Mouse (Mus musculus) lung, embryonic 16.5 days (tissue): Measurements from ENCODE around the gene Ednra. TPM values are rescaled to one million over a fixed set of nuclear protein-coding genes. Genes with fewer than 3 reads are reported as not detected.
"Not testable (repeated sequence)": the region's sequence is repeated elsewhere in the genome, so short reads cannot be mapped to it uniquely, and the experiment has no call there.

Experiments
- ATAC-seq: fragments of 200-750 bp; cut with Nextera tagmentation; 2 replicates; pipeline ENCODE4 v1.8.0; 2017; ENCODE audit warnings: low read depth, mild to moderate bottlenecking, moderate library complexity
- H3K27ac ChIP-seq: fragments of 300-500 bp; sonication (generic); 2 replicates; pipeline ENCODE4 v1.5.1; 2014; ENCODE audit warnings: mild to moderate bottlenecking, control low read depth, low read length
- H3K27me3 ChIP-seq: fragments of 300-500 bp; sonication (generic); 2 replicates; pipeline ENCODE4 v1.6.1; 2014; ENCODE audit warnings: low read depth, low read length, mixed read lengths; ENCODE audit not compliant: control insufficient read depth, insufficient read depth
- H3K36me3 ChIP-seq: fragments of 300-500 bp; sonication (generic); 2 replicates; pipeline ENCODE4 v1.6.1; 2014; ENCODE audit warnings: low read length; ENCODE audit not compliant: control insufficient read depth, insufficient read depth
- H3K4me1 ChIP-seq: fragments of 300-500 bp; sonication (generic); replicated peaks from 2 replicates; pipeline ENCODE4 v1.6.1; 2014; ENCODE audit warnings: low read length, mixed read lengths; ENCODE audit not compliant: control insufficient read depth, insufficient read depth
- H3K4me2 ChIP-seq: fragments of 300-500 bp; sonication (generic); 2 replicates; pipeline ENCODE4 v1.6.1; 2014; ENCODE audit warnings: low read depth, low read length, control low read depth
- H3K4me3 ChIP-seq: fragments of 300-500 bp; sonication (generic); 2 replicates; pipeline ENCODE4 v1.5.1; 2014; ENCODE audit warnings: mild to moderate bottlenecking, low read length, control low read depth
- H3K9ac ChIP-seq: fragments of 300-500 bp; sonication (generic); 2 replicates; pipeline ENCODE4 v1.6.1; 2014; ENCODE audit warnings: low read length, control low read depth
- H3K9me3 ChIP-seq: fragments of 300-500 bp; sonication (generic); 2 replicates; pipeline ENCODE4 v1.6.1; 2016; ENCODE audit warnings: low read length; ENCODE audit not compliant: control insufficient read depth
- WGBS: fragments of 180-500 bp; shearing (Covaris S2); extraction: QIAGEN DNeasy Blood & Tissue Kit; methylation state at CpG from one replicate; pipeline ENCODE4 v1.1.7; 2014; 5-methylcytosine and 5-hydroxymethylcytosine counted together
- polyA plus RNA-seq: library from polyadenylated mRNA; unstranded; fragments of >200 nt; fragmentation: Nextera tagmentation; extraction: Ambion mirVana; gene quantifications from 2 replicates; pipeline ENCODE4 v1.2.1, GENCODE M21; 2015

Ednra gene
- polyA plus RNA-seq, 1 experiment from 2014 or later: 113 TPM

DNA sequence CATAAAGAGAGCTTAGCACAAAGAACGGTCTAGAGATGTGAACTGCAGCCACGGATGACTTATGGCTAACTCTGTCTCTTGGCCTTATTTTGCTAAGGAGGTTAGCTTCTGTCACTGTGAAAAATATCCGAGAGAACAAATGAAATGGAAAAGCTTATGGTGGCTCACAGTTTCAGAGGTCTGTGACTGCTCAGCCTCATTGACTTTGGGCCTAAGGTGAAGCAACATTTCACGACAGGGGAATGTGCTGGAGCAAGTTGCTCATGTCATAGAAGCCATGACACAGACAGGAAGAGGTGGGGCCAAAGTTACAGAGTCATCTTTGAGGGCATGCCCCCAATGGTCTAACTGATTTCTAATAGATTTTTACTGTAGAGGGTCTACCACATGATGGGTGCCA, 28.1 kb downstream of the Ednra start:
- Histone ChIP-seq H3K9me3 (no peaks in the 10 kb centered on the region), H3K9ac (no peak overlapping the region), H3K4me1 (peaks cover 13% of the 10 kb centered on the region), H3K4me3 (no peak overlapping the region), H3K27ac (peak overlapping the region; percentile 67), H3K36me3 (0 out of 2 replicates have a peak, but pooled peaks cover 4% of the 10 kb centered on the region), H3K27me3 (no peaks in the 10 kb centered on the region), H3K4me2 (no peak overlapping the region)
- WGBS: 63% methylated on average over 4 of the region's 4 CpGs
- ATAC-seq: 0 out of 2 replicates have a peak, but pooled peaks have one; percentile 13

DNA sequence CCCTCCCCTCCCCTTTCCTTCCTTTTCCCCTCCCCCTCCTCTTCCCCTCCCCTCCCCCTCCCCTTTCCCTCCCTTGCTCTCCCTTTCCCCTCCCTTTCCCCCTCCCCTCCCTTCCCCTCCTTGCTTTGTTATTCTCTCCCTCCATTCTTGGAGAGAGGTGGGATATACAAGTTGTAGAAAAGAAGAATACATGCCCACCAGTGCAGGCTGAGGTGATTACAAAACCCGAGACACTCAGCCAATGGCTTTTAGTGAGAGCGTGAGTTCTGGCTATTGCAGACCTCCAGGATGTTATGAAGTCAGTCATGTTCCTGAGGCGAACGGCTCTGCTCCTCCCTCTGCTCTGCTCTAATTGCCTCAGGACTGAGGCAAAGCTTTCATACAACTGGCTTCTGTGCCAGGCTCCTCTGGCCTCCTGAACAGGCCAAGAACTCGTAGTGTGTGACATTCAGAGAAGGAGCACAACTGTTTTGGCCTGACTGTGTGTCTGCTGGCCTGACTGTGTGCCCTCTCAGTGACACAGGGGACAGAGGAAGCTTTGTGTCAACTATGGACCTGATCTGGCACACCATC, 28.7 kb downstream of the Ednra start:
- no peak overlapping the region for H3K4me3 ChIP-seq
- H3K9ac ChIP-seq: no peak overlapping the region
- H3K4me2 ChIP-seq: no peak overlapping the region
- no peaks in the 10 kb centered on the region for H3K27me3 ChIP-seq
- H3K27ac ChIP-seq: peak overlapping the region; percentile 67
- no peaks in the 10 kb centered on the region for H3K9me3 ChIP-seq
- 30% methylated on average over 5 of the region's 5 CpGs for WGBS
- peak; percentile 65 for ATAC-seq
- peaks cover 13% of the 10 kb centered on the region for H3K4me1 ChIP-seq
- 0 out of 2 replicates have a peak, but pooled peaks cover 4% of the 10 kb centered on the region for H3K36me3 ChIP-seq

GRCm38 (mm10) chr8:77695070-77695469, 29.2 kb downstream of the Ednra start:
- no peak overlapping the region for H3K4me2 ChIP-seq
- WGBS: 37% methylated on average over 3 of the region's 3 CpGs
- H3K4me1 ChIP-seq: peaks cover 13% of the 10 kb centered on the region
- H3K36me3 ChIP-seq: 0 out of 2 replicates have a peak, but pooled peaks cover 4% of the 10 kb centered on the region
- peak overlapping the region; percentile 9; the same call in 1 of the 2 replicates for H3K27ac ChIP-seq
- no peak for ATAC-seq
- no peaks in the 10 kb centered on the region for H3K9me3 ChIP-seq
- H3K27me3 ChIP-seq: no peaks in the 10 kb centered on the region
- no peak overlapping the region for H3K9ac ChIP-seq
- no peak overlapping the region for H3K4me3 ChIP-seq

DNA sequence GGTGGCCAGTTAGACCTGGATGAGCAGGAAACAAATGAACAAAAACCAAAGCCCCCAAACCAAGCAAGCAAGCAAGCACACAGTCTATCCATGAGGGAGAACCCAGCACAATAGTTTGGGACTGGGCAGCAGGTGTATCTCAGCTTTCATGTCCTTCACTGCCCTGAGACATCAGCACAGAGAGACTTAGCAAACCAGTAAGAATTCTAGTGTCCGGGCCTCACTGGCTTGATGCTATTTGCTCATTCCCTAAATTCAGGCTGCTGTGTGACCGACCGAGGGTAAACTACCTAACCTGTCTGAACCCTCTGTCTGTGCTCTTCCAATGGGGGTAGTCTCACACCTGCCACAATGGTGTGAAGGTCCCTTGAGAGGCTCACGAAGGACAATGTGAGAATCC, 29.7 kb downstream of the Ednra start:
- Histone ChIP-seq H3K27me3 (no peaks in the 10 kb centered on the region), H3K4me2 (no peak overlapping the region), H3K27ac (no peak overlapping the region; the same call in 1 of the 2 replicates), H3K4me3 (no peak overlapping the region), H3K9me3 (no peaks in the 10 kb centered on the region), H3K9ac (no peak overlapping the region), H3K4me1 (peaks cover 13% of the 10 kb centered on the region), H3K36me3 (0 out of 2 replicates have a peak, but pooled peaks cover 2% of the 10 kb centered on the region)
- ATAC-seq: no peak
- 54% methylated on average over 4 of the region's 4 CpGs for WGBS

DNA sequence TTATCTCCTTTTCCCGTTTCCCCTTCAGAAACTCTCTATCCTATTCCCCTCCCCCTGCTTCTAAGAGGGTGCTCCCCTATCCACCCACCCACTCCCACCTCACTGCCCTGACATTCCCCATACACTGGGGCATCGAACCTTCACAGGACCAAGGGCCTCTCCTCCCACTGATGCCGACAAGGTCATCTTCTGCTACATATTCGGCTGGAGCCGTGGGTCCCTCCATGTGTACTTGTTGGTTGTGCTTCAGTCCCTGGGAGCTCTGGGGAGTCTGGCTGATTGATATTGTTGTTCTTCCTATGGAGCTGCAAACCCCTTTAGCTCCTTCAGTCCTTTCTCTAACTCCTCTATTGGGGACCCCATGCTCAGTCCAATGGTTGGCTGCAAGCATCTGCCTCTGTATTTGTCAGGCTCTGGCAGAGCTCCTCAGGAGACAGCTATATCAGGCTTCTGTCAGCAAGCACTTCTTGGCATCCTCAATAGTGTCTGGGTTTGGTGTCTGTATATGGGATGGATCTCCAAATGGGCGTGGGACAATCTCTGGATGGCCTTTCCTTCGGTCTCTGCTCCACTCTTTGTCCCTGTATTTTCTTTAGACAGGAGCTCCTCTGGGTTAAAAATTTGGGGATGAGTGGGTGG, 34.7 kb downstream of the Ednra start:
- H3K27me3 ChIP-seq, H3K4me1 ChIP-seq, H3K9ac ChIP-seq, H3K4me3 ChIP-seq, ATAC-seq, H3K36me3 ChIP-seq, H3K4me2 ChIP-seq, H3K9me3 ChIP-seq: not testable (repeated sequence)
- H3K27ac ChIP-seq: 0 out of 2 replicates have a peak overlapping the region, but pooled peaks have one; percentile 10
- 67% methylated on average over 7 of the region's 7 CpGs for WGBS

DNA sequence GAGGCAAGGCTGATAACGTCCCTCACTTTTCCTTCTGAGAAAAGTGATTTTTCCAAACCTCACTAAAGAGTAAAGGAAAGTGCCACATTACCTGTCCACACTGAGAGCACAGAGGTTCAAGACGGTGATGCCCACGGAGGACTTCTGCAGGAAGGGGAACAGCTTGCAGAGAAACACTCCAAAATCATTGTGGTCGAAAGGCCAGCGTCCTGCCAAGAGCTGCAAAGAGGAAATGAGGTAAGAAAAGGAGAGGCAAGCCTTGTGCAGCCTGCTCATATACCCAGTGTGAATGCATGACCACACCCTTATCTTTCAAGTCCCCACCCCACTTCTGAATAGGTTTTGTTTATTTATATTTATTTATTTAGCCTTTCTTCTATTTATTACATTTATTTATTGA, 35.3 kb downstream of the Ednra start:
- no peak for ATAC-seq
- H3K36me3 ChIP-seq: peaks cover 7% of the 10 kb centered on the region; the same call in 1 of the 2 replicates
- WGBS: 64% methylated on average over 5 of the region's 5 CpGs
- H3K4me3 ChIP-seq: no peak overlapping the region
- no peaks in the 10 kb centered on the region for H3K27me3 ChIP-seq
- no peak overlapping the region for H3K4me2 ChIP-seq
- no peaks in the 10 kb centered on the region for H3K9me3 ChIP-seq
- no peak overlapping the region for H3K9ac ChIP-seq
- H3K27ac ChIP-seq: no peak overlapping the region
- H3K4me1 ChIP-seq: peaks cover 7% of the 10 kb centered on the region; the same call in 1 of the 2 replicates

DNA sequence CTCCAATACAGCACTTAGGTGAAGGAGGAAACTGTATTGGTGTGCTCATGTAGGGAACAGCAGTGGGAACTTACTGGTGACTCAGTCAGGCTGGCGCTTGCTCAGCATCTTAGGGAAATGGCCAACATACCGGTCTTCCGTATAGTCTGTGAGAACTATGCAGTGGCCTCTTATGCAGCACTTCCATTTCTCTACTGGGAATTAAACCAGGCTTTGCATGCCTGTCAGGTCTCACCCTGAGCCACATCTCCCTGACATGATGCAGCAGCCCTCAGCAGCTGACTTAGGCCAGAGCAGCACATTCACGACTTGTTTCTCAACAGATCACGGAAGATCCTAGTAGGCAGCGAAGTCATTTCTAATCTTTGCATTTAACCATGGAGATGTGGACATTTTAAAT, 39.9 kb downstream of the Ednra start:
- no peaks in the 10 kb centered on the region for H3K9me3 ChIP-seq
- H3K27ac ChIP-seq: peak overlapping the region; percentile 50
- H3K27me3 ChIP-seq: no peaks in the 10 kb centered on the region
- no peak overlapping the region for H3K4me3 ChIP-seq
- WGBS: 62% methylated on average over 6 of the region's 6 CpGs
- ATAC-seq: peak; percentile 41; the same call in 1 of the 2 replicates
- H3K36me3 ChIP-seq: peaks cover 5% of the 10 kb centered on the region; the same call in 1 of the 2 replicates
- no peak overlapping the region for H3K4me2 ChIP-seq
- peaks cover 15% of the 10 kb centered on the region for H3K4me1 ChIP-seq
- no peak overlapping the region for H3K9ac ChIP-seq

DNA sequence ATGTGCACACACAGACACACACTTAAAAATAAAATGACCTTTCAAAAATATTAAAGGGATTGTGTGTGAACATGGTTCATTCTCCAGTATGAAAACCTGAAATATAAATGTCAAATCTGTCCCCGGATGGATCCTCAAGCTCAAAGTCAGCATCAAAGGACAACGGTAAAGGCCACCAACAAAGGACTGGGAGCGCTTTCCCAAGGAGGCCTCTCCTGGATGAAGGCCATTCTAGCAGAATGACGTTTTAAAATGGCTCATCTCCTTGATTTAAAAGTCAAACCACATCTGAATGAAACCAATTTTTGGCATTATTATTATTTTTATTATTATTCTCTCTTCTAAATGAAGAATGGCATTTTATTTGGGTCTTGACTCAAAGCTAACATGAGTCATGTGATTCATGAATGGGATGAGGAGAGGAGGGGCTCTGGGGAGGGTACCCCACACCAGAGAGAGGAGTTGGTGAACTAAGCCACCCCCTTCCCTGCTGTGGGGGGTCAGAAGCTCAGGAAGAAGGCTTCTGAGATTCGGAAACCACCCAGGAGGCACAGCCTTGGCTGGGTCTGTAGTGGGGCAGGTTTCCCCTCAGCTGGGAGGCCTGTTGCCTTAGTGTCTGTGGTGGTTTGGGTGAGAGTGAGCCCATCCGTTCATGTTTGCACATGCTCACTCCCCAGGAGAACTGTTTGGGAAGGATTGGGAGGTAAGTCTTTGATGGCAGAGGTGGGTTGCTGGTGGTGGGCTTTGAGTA, 40.7 kb downstream of the Ednra start:
- Histone ChIP-seq H3K9me3 (no peaks in the 10 kb centered on the region), H3K4me1 (peaks cover 15% of the 10 kb centered on the region), H3K4me3 (no peak overlapping the region), H3K36me3 (peaks cover 5% of the 10 kb centered on the region; the same call in 1 of the 2 replicates), H3K27ac (peak overlapping the region; percentile 51; the same call in 1 of the 2 replicates), H3K4me2 (no peak overlapping the region), H3K27me3 (no peaks in the 10 kb centered on the region), H3K9ac (no peak overlapping the region)
- 58% methylated on average over 6 of the region's 6 CpGs for WGBS
- no peak for ATAC-seq
